Mouse (Mus musculus) liver, postnatal 0 days (tissue): ENCODE measurements around the gene Efemp2. TPM values are rescaled to one million over a fixed set of nuclear protein-coding genes. Genes with fewer than 3 reads are reported as not detected.
"Not testable (repeated sequence)": the region's sequence is repeated elsewhere in the genome, so short reads cannot be mapped to it uniquely, and the experiment has no call there.

Source experiments
- ATAC-seq: fragments of 200-750 bp; cut with Nextera tagmentation; 2 replicates; pipeline ENCODE4 v1.8.0; 2017; ENCODE audit warnings: mild to moderate bottlenecking, moderate library complexity
- DNase-seq: peaks from one replicate; pipeline ENCODE4 v3.0.0-alpha.2; 2016
- H3K27ac ChIP-seq: fragments of 300-500 bp; sonication (generic); 2 replicates; pipeline ENCODE4 v1.5.1; 2014; ENCODE audit warnings: antibody characterized with exemption, moderate library complexity, mild to moderate bottlenecking, low read depth
- H3K27me3 ChIP-seq: fragments of 300-500 bp; sonication (generic); 2 replicates; pipeline ENCODE4 v1.6.1; 2014; ENCODE audit warnings: low read length, control low read depth, mixed read lengths; ENCODE audit not compliant: insufficient read depth
- H3K36me3 ChIP-seq: fragments of 300-500 bp; sonication (generic); replicated peaks from 2 replicates; pipeline ENCODE4 v1.6.1; 2014; ENCODE audit warnings: mild to moderate bottlenecking, control low read depth, low read length, moderate library complexity, mixed read lengths; ENCODE audit not compliant: insufficient read depth
- H3K4me1 ChIP-seq: fragments of 300-500 bp; sonication (generic); 2 replicates; pipeline ENCODE4 v1.6.1; 2014; ENCODE audit warnings: antibody characterized with exemption, mild to moderate bottlenecking, control low read depth; ENCODE audit not compliant: insufficient read depth
- H3K4me2 ChIP-seq: fragments of 300-500 bp; sonication (generic); 2 replicates; pipeline ENCODE4 v1.6.1; 2014; ENCODE audit warnings: low read depth, mild to moderate bottlenecking, low read length, moderate library complexity, mixed read lengths
- H3K4me3 ChIP-seq: fragments of 300-500 bp; sonication (generic); 2 replicates; pipeline ENCODE4 v1.5.1; 2014; ENCODE audit warnings: low read depth, low read length
- H3K9ac ChIP-seq: fragments of 300-500 bp; sonication (generic); replicated peaks from 2 replicates; pipeline ENCODE4 v1.6.1; 2014; ENCODE audit warnings: mild to moderate bottlenecking, moderate library complexity
- H3K9me3 ChIP-seq: fragments of 300-500 bp; sonication (generic); 2 replicates; pipeline ENCODE4 v1.6.1; 2016; ENCODE audit warnings: mild to moderate bottlenecking, control low read depth, low read length, mixed read lengths
- CTCF ChIP-seq: sonication (generic); IDR thresholded peaks from 2 replicates; pipeline ENCODE4 v1.5.1; 2016; ENCODE audit warnings: antibody characterized with exemption, low read depth
- EP300 ChIP-seq: IDR thresholded peaks from 2 replicates; pipeline ENCODE4 v1.6.1; 2016; ENCODE audit warnings: antibody characterized with exemption, low read depth, mild to moderate bottlenecking
- WGBS: fragments of 180-500 bp; shearing (Covaris S2); extraction: QIAGEN DNeasy Blood & Tissue Kit; methylation state at CpG from one replicate; pipeline ENCODE4 v1.1.7; 2014; ENCODE audit not compliant: insufficient replicate concordance; 5-methylcytosine and 5-hydroxymethylcytosine counted together
- polyA plus RNA-seq: library from polyadenylated mRNA; unstranded; fragments of >200 nt; fragmentation: Nextera tagmentation; extraction: Ambion mirVana; gene quantifications from 2 replicates; pipeline ENCODE4 v1.2.1, GENCODE M21; 2015

Efemp2 gene
- polyA plus RNA-seq, 1 experiment from 2014 or later = 9.2 TPM

GRCm38 (mm10) chr19:5492641-5493040, 18.9 kb downstream of the Efemp2 start:
- no peak for ATAC-seq
- no peak for TF ChIP-seq CTCF
- no peak for TF ChIP-seq EP300
- no peak for DNase-seq
- Histone ChIP-seq H3K4me3 (no peak overlapping the region), H3K4me1 (peaks cover 20% of the 10 kb centered on the region), H3K27ac (no peak overlapping the region), H3K4me2 (no peak overlapping the region), H3K36me3 (peaks cover 44% of the 10 kb centered on the region), H3K9me3 (no peaks in the 10 kb centered on the region), H3K9ac (0 out of 2 replicates have a peak overlapping the region, but pooled peaks have one; percentile 8), H3K27me3 (no peaks in the 10 kb centered on the region)
- WGBS = 83% methylated on average over 4 of the region's 4 CpGs

GRCm38 (mm10) chr19:5493301-5493721, 19.6 kb downstream of the Efemp2 start:
- not testable (repeated sequence) for H3K4me3 ChIP-seq, H3K27ac ChIP-seq

GRCm38 (mm10) chr19:5494314-5494713, 20.6 kb downstream of the Efemp2 start:
- no peak for DNase-seq
- no peaks in the 10 kb centered on the region for H3K9me3 ChIP-seq
- TF ChIP-seq EP300 = no peak
- no peak for TF ChIP-seq CTCF
- H3K9ac ChIP-seq = no peak overlapping the region
- no peak for ATAC-seq
- no peak overlapping the region for H3K27ac ChIP-seq
- H3K27me3 ChIP-seq = no peaks in the 10 kb centered on the region
- H3K36me3 ChIP-seq = peaks cover 47% of the 10 kb centered on the region
- peaks cover 12% of the 10 kb centered on the region for H3K4me1 ChIP-seq
- WGBS = 85% methylated on average over 3 of the region's 3 CpGs
- no peak overlapping the region for H3K4me2 ChIP-seq
- no peak overlapping the region for H3K4me3 ChIP-seq

More at GRCm38 (mm10) chr19:5493301-5493721, 19.6 kb downstream of the Efemp2 start:
- Histone ChIP-seq H3K4me1 (peaks cover 19% of the 10 kb centered on the region), H3K36me3 (peaks cover 44% of the 10 kb centered on the region)
- not testable (repeated sequence) for H3K9ac ChIP-seq, H3K4me2 ChIP-seq, H3K9me3 ChIP-seq, H3K27me3 ChIP-seq, DNase-seq, ATAC-seq
- TF ChIP-seq CTCF = 0 out of 2 replicates have a peak, but pooled peaks have one; percentile 15
- 74% methylated on average over 9 of the region's 9 CpGs for WGBS

DNA sequence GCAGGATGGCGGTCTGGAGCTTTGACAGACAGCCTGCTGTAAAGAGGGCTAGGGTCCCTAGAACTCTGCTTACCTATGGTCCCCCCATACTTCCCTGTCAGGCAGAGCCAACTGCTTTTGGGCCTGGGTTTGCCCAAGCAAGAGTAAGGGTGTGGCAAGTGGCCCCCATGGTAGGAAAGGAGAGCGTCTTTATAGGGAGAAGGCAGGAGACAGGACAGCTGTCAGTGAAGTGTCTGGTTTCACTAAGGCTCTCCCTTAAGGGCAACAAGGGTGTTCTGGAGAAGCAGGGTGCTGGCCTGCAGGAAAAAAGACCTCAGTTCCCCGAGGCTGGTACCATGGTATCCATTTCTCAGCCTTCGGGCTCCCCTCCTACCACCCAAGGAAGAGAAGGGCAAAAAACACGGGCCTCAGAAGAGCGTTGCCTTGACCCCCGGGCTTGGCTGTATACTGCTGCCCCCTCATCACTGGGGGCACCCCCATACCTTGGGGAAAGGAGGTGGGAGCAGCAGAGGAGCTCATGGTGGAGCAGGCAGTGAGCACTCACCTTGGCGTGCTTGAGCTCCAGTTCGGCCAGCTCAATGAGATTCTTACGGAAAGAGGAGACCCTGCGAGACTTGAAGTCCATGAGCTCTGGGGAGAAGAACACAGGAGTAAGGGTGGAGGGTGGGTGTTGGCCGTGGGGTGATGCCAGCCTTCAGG, 21.7 kb downstream of the Efemp2 start:
- H3K4me3 ChIP-seq = no peak overlapping the region
- no peak for TF ChIP-seq CTCF
- no peak for TF ChIP-seq EP300
- WGBS = 84% methylated on average over 12 of the region's 12 CpGs
- H3K4me1 ChIP-seq = peaks cover 7% of the 10 kb centered on the region; the same call in 1 of the 2 replicates
- no peak overlapping the region for H3K9ac ChIP-seq
- ATAC-seq (no peak), DNase-seq (no peak)
- no peaks in the 10 kb centered on the region for H3K27me3 ChIP-seq
- H3K36me3 ChIP-seq = peaks cover 47% of the 10 kb centered on the region
- no peaks in the 10 kb centered on the region for H3K9me3 ChIP-seq
- H3K4me2 ChIP-seq = no peak overlapping the region
- H3K27ac ChIP-seq = no peak overlapping the region

- Histone ChIP-seq H3K4me2 (no peak overlapping the region), H3K4me1 (peaks cover 7% of the 10 kb centered on the region; the same call in 1 of the 2 replicates), H3K36me3 (peaks cover 47% of the 10 kb centered on the region), H3K27me3 (no peaks in the 10 kb centered on the region), H3K4me3 (no peak overlapping the region), H3K27ac (no peak overlapping the region), H3K9ac (no peak overlapping the region), H3K9me3 (no peaks in the 10 kb centered on the region)
- 89% methylated on average over 16 of the region's 16 CpGs for WGBS
- DNase-seq (no peak), ATAC-seq (no peak)
- no peak for TF ChIP-seq CTCF
- no peak for TF ChIP-seq EP300
These were observed 22.3 kb downstream of the Efemp2 start for GRCm38 (mm10) chr19:5496052-5496370.

GRCm38 (mm10) chr19:5500330-5500875, 26.6 kb downstream of the Efemp2 start:
- ATAC-seq = no peak
- H3K27ac ChIP-seq = no peak overlapping the region

More at GRCm38 (mm10) chr19:5500330-5500875, 26.6 kb downstream of the Efemp2 start:
- no peak for TF ChIP-seq CTCF
- no peak for TF ChIP-seq EP300
- no peak for DNase-seq
- peaks cover 22% of the 10 kb centered on the region for H3K36me3 ChIP-seq
- no peaks in the 10 kb centered on the region for H3K9me3 ChIP-seq
- no peaks in the 10 kb centered on the region for H3K4me1 ChIP-seq
- H3K4me3 ChIP-seq = no peak overlapping the region
- 81% methylated on average over 2 of the region's 2 CpGs for WGBS
- H3K27me3 ChIP-seq = no peaks in the 10 kb centered on the region
- no peak overlapping the region for H3K4me2 ChIP-seq
- H3K9ac ChIP-seq = no peak overlapping the region
